Mouse (Mus musculus) c-Kit-negative CD71-positive TER-119-positive erythroid progenitor cells, embryonic 14.5 days (primary cell): ENCODE data around the gene Ermap.

Source experiments
- DNase-seq: peaks from one replicate; pipeline ENCODE4 v3.0.0-alpha.2; 2013; ENCODE audit warnings: low read depth, low spot score

The Ermap gene

GRCm38 (mm10) chr4:119185771-119186170, 4.0 kb downstream of the Ermap start:
- no peak for DNase-seq

GRCm38 (mm10) chr4:119183525-119183924, 6.3 kb downstream of the Ermap start:
- no peak for DNase-seq

- DNase-seq = no peak
These were observed 8.4 kb downstream of the Ermap start for GRCm38 (mm10) chr4:119181456-119181855.

- DNase-seq = no peak
These were observed 9.6 kb downstream of the Ermap start for GRCm38 (mm10) chr4:119180133-119180707.

GRCm38 (mm10) chr4:119178331-119178730, 11.5 kb downstream of the Ermap start:
- DNase-seq = no peak

GRCm38 (mm10) chr4:119177702-119178101, 12.1 kb downstream of the Ermap start:
- DNase-seq = no peak

GRCm38 (mm10) chr4:119173851-119174453, 15.9 kb downstream of the Ermap start, which contains the start of gene Zfp691:
Zfp691 (minus strand) TSS chr4:119174195.
- DNase-seq = peak; percentile 96

- no peak for DNase-seq
These were observed 16.7 kb downstream of the Ermap start for GRCm38 (mm10) chr4:119172919-119173650.

GRCm38 (mm10) chr4:119167663-119168062, 22.1 kb downstream of the Ermap start:
- peak; percentile 86 for DNase-seq

GRCm38 (mm10) chr4:119167068-119167467, 22.7 kb downstream of the Ermap start:
- DNase-seq = no peak

GRCm38 (mm10) chr4:119165916-119166315, 23.9 kb downstream of the Ermap start:
- DNase-seq = no peak

GRCm38 (mm10) chr4:119162990-119163389, 26.8 kb downstream of the Ermap start:
- no peak for DNase-seq

- DNase-seq = no peak
These were observed 28.5 kb downstream of the Ermap start for GRCm38 (mm10) chr4:119161358-119161757.

- no peak for DNase-seq
These were observed 31.9 kb downstream of the Ermap start for GRCm38 (mm10) chr4:119157891-119158290.

GRCm38 (mm10) chr4:119157186-119157585, 32.6 kb downstream of the Ermap start:
- DNase-seq = peak; percentile 71

- DNase-seq = no peak
These were observed 41.1 kb downstream of the Ermap start for GRCm38 (mm10) chr4:119148741-119149140.

GRCm38 (mm10) chr4:119147347-119147746, 42.5 kb downstream of the Ermap start:
- DNase-seq = no peak

- DNase-seq = no peak
These were observed 43.0 kb downstream of the Ermap start for GRCm38 (mm10) chr4:119146816-119147215.

GRCm38 (mm10) chr4:119142230-119142871, 47.5 kb downstream of the Ermap start:
- no peak for DNase-seq

GRCm38 (mm10) chr4:119141191-119141590, 48.6 kb downstream of the Ermap start:
- no peak for DNase-seq

- DNase-seq = peak; percentile 69
These were observed 49.7 kb downstream of the Ermap start for GRCm38 (mm10) chr4:119140126-119140525.

- no peak for DNase-seq
These were observed 51.0 kb downstream of the Ermap start for GRCm38 (mm10) chr4:119138776-119139175.
